Mouse (Mus musculus) ES-E14 (cell line): ENCODE measurements at regions not wholly inside any gene's neighbourhood (a gene's known extent, or its start where the extent isn't known, plus 50 kb on each side); places are given as distances from the start of the nearest gene placed in this dataset.

Experiments used
- CHD2 ChIP-seq: IDR thresholded peaks from 2 replicates; pipeline ENCODE4 v1.6.1; 2014; ENCODE audit warnings: mild to moderate bottlenecking, low read depth, low read length, inconsistent platforms
- MAFK ChIP-seq: IDR thresholded peaks from 2 replicates; pipeline ENCODE4 v1.6.1; 2014; ENCODE audit warnings: mild to moderate bottlenecking, low read depth, low read length, inconsistent platforms; ENCODE audit not compliant: insufficient read depth
- ZC3H11A ChIP-seq: IDR thresholded peaks from 2 replicates; pipeline ENCODE4 v1.6.1; 2012; ENCODE audit warnings: low read depth, mild to moderate bottlenecking, inconsistent platforms, low read length, borderline replicate concordance
- ZNF384 ChIP-seq: IDR thresholded peaks from 2 replicates; pipeline ENCODE4 v1.6.1; 2012; ENCODE audit warnings: low read depth, low read length, inconsistent platforms

DNA sequence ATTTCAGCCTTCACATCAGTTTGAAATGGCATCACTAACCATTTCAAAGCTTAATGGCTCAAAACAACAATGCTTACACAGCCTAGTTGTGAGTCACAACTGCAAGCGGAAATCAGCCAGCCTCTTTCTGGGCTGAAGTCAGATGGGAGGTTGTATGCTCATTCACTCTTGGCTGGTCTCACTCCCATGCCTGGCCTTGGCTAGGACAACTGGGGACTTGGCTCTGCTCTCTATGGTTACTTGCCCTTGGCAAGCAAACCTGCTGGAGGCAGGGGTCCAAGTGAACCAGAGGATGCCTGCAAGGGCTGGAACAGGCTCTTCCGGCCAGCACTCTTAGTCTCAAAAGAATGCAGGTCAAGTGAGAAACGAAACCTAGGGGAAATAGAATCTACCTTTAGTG lies 233.4 kb downstream of the Akain1 start:
- TF ChIP-seq ZNF384 (no peak), ZC3H11A (no peak), CHD2 (no peak), MAFK (no peak)
